Mouse (Mus musculus) liver, embryonic 16.5 days (tissue): ENCODE measurements around the gene Rprd1b. TPM values are rescaled to one million over a fixed set of nuclear protein-coding genes. Genes with fewer than 3 reads are reported as not detected.
A peak's percentile ranks its signal among the peaks of the same experiment; 100 is the strongest.

Experiments used
- ATAC-seq: fragments of 200-750 bp; cut with Nextera tagmentation; 2 replicates; pipeline ENCODE4 v1.8.0; 2017; ENCODE audit warnings: low read depth, mild to moderate bottlenecking, moderate number of reproducible peaks, moderate library complexity
- H3K27ac ChIP-seq: fragments of 300-500 bp; sonication (generic); 2 replicates; pipeline ENCODE4 v1.5.1; 2014; ENCODE audit warnings: mild to moderate bottlenecking, low read length
- H3K27me3 ChIP-seq: fragments of 300-500 bp; sonication (generic); 2 replicates; pipeline ENCODE4 v1.6.1; 2014; ENCODE audit warnings: low read depth, low read length, mixed read lengths; ENCODE audit not compliant: control insufficient read depth, insufficient read depth
- H3K36me3 ChIP-seq: fragments of 300-500 bp; sonication (generic); 2 replicates; pipeline ENCODE4 v1.6.1; 2014; ENCODE audit warnings: mild to moderate bottlenecking; ENCODE audit not compliant: control insufficient read depth, insufficient read depth
- H3K4me1 ChIP-seq: fragments of 300-500 bp; sonication (generic); 2 replicates; pipeline ENCODE4 v1.6.1; 2014; ENCODE audit warnings: low read depth, low read length, mixed read lengths; ENCODE audit not compliant: control insufficient read depth
- H3K4me2 ChIP-seq: fragments of 300-500 bp; sonication (generic); 2 replicates; pipeline ENCODE4 v1.6.1; 2014; ENCODE audit warnings: low read depth, low read length, mixed read lengths
- H3K4me3 ChIP-seq: fragments of 300-500 bp; sonication (generic); 2 replicates; pipeline ENCODE4 v1.5.1; 2014; ENCODE audit warnings: low read depth, mild to moderate bottlenecking, low read length
- H3K9ac ChIP-seq: fragments of 300-500 bp; sonication (generic); 2 replicates; pipeline ENCODE4 v1.6.1; 2014; ENCODE audit warnings: low read depth, low read length
- H3K9me3 ChIP-seq: fragments of 300-500 bp; sonication (generic); replicated peaks from 2 replicates; pipeline ENCODE4 v1.6.1; 2016; ENCODE audit warnings: low read length; ENCODE audit not compliant: control insufficient read depth
- WGBS: fragments of 180-500 bp; shearing (Covaris S2); extraction: QIAGEN DNeasy Blood & Tissue Kit; methylation state at CpG from one replicate; pipeline ENCODE4 v1.1.7; 2014; ENCODE audit not compliant: insufficient replicate concordance; 5-methylcytosine and 5-hydroxymethylcytosine counted together
- polyA plus RNA-seq: library from polyadenylated mRNA; unstranded; fragments of >200 nt; fragmentation: Nextera tagmentation; extraction: Ambion mirVana; gene quantifications from 2 replicates; pipeline ENCODE4 v1.2.1, GENCODE M21; 2015

The Rprd1b gene
- polyA plus RNA-seq, 1 experiment from 2014 or later, result 25.1 TPM

- H3K27ac ChIP-seq, result no peak overlapping the region
- ATAC-seq, result no peak
- H3K36me3 ChIP-seq, result peaks cover 4% of the 10 kb centered on the region; the same call in 1 of the 2 replicates
Measured at GRCm38 (mm10) chr2:158035813-158036212, 7.5 kb downstream of the Rprd1b start.

GRCm38 (mm10) chr2:158036408-158036807, 8.1 kb downstream of the Rprd1b start:
- no peak overlapping the region for H3K4me2 ChIP-seq
- peak overlapping the region; percentile 6; the same call in 1 of the 2 replicates for H3K27ac ChIP-seq
- ATAC-seq, result no peak
- peaks cover 27% of the 10 kb centered on the region for H3K4me1 ChIP-seq
- no peak overlapping the region for H3K4me3 ChIP-seq
- H3K9ac ChIP-seq, result no peak overlapping the region
- no peaks in the 10 kb centered on the region for H3K27me3 ChIP-seq
- no peaks in the 10 kb centered on the region for H3K9me3 ChIP-seq
- 65% methylated on average over 6 of the region's 6 CpGs for WGBS
- peaks cover 5% of the 10 kb centered on the region for H3K36me3 ChIP-seq

More at GRCm38 (mm10) chr2:158035813-158036212, 7.5 kb downstream of the Rprd1b start:
- no peak overlapping the region for H3K4me2 ChIP-seq
- WGBS, result 80% methylated on average over 2 of the region's 2 CpGs
- no peaks in the 10 kb centered on the region for H3K9me3 ChIP-seq
- H3K4me1 ChIP-seq, result peaks cover 33% of the 10 kb centered on the region
- H3K9ac ChIP-seq, result no peak overlapping the region
- H3K4me3 ChIP-seq, result no peak overlapping the region
- H3K27me3 ChIP-seq, result no peaks in the 10 kb centered on the region

GRCm38 (mm10) chr2:158036953-158037352, 8.7 kb downstream of the Rprd1b start:
- Histone ChIP-seq H3K36me3 (peaks cover 7% of the 10 kb centered on the region), H3K9me3 (no peaks in the 10 kb centered on the region), H3K4me3 (no peak overlapping the region), H3K4me1 (peaks cover 23% of the 10 kb centered on the region), H3K27ac (0 out of 2 replicates have a peak overlapping the region, but pooled peaks have one; percentile 43), H3K27me3 (no peaks in the 10 kb centered on the region), H3K9ac (no peak overlapping the region), H3K4me2 (peak overlapping the region; percentile 14; the same call in 1 of the 2 replicates)
- ATAC-seq, result peak; percentile 86
- 30% methylated on average over 7 of the region's 7 CpGs for WGBS

- no peak overlapping the region for H3K9ac ChIP-seq
- 74% methylated on average over 1 of the region's 1 CpGs for WGBS
- no peak for ATAC-seq
Measured at GRCm38 (mm10) chr2:158037571-158037970, 9.3 kb downstream of the Rprd1b start.

GRCm38 (mm10) chr2:158039662-158040061, 11.4 kb downstream of the Rprd1b start:
- WGBS, result 63% methylated on average over 1 of the region's 1 CpGs
- Histone ChIP-seq H3K4me1 (peaks cover 13% of the 10 kb centered on the region), H3K36me3 (peaks cover 17% of the 10 kb centered on the region), H3K27me3 (no peaks in the 10 kb centered on the region), H3K27ac (no peak overlapping the region), H3K4me3 (no peak overlapping the region), H3K9ac (no peak overlapping the region), H3K4me2 (no peak overlapping the region), H3K9me3 (no peaks in the 10 kb centered on the region)
- no peak for ATAC-seq

More at GRCm38 (mm10) chr2:158037571-158037970, 9.3 kb downstream of the Rprd1b start:
- no peak overlapping the region for H3K4me3 ChIP-seq
- H3K27me3 ChIP-seq, result no peaks in the 10 kb centered on the region
- peaks cover 21% of the 10 kb centered on the region for H3K4me1 ChIP-seq
- H3K4me2 ChIP-seq, result no peak overlapping the region
- peaks cover 7% of the 10 kb centered on the region for H3K36me3 ChIP-seq
- H3K9me3 ChIP-seq, result no peaks in the 10 kb centered on the region
- no peak overlapping the region for H3K27ac ChIP-seq

GRCm38 (mm10) chr2:158040396-158040795, 12.1 kb downstream of the Rprd1b start:
- Histone ChIP-seq H3K27me3 (no peaks in the 10 kb centered on the region), H3K27ac (no peak overlapping the region), H3K9ac (no peak overlapping the region), H3K4me3 (no peak overlapping the region), H3K4me2 (no peak overlapping the region), H3K9me3 (no peaks in the 10 kb centered on the region), H3K4me1 (peaks cover 13% of the 10 kb centered on the region), H3K36me3 (peaks cover 24% of the 10 kb centered on the region)
- WGBS, result 79% methylated on average over 2 of the region's 2 CpGs
- ATAC-seq, result no peak

GRCm38 (mm10) chr2:158043504-158043903, 15.2 kb downstream of the Rprd1b start:
- H3K36me3 ChIP-seq, result peaks cover 24% of the 10 kb centered on the region
- H3K4me3 ChIP-seq, result no peak overlapping the region
- no peak overlapping the region for H3K27ac ChIP-seq
- WGBS, result 87% methylated on average over 8 of the region's 8 CpGs
- no peak for ATAC-seq
- H3K4me2 ChIP-seq, result no peak overlapping the region
- H3K4me1 ChIP-seq, result no peaks in the 10 kb centered on the region
- no peaks in the 10 kb centered on the region for H3K9me3 ChIP-seq
- no peak overlapping the region for H3K9ac ChIP-seq
- H3K27me3 ChIP-seq, result no peaks in the 10 kb centered on the region

GRCm38 (mm10) chr2:158046186-158046585, 17.9 kb downstream of the Rprd1b start:
- Histone ChIP-seq H3K36me3 (peaks cover 34% of the 10 kb centered on the region), H3K4me2 (no peak overlapping the region)
- WGBS, result 64% methylated on average over 4 of the region's 4 CpGs

GRCm38 (mm10) chr2:158047903-158048302, 19.6 kb downstream of the Rprd1b start:
- Histone ChIP-seq H3K4me1 (no peaks in the 10 kb centered on the region), H3K9ac (no peak overlapping the region), H3K4me2 (no peak overlapping the region), H3K9me3 (no peaks in the 10 kb centered on the region), H3K27me3 (no peaks in the 10 kb centered on the region), H3K4me3 (no peak overlapping the region), H3K27ac (no peak overlapping the region), H3K36me3 (peaks cover 36% of the 10 kb centered on the region)
- ATAC-seq, result peak; percentile 78
- 33% methylated on average over 3 of the region's 3 CpGs for WGBS

More at GRCm38 (mm10) chr2:158046186-158046585, 17.9 kb downstream of the Rprd1b start:
- Histone ChIP-seq H3K9ac (no peak overlapping the region), H3K4me3 (no peak overlapping the region), H3K27ac (no peak overlapping the region), H3K9me3 (no peaks in the 10 kb centered on the region), H3K4me1 (no peaks in the 10 kb centered on the region), H3K27me3 (no peaks in the 10 kb centered on the region)
- no peak for ATAC-seq
